Mouse (Mus musculus) midbrain, postnatal 0 days (tissue): ENCODE data around the gene Urad. TPM values are rescaled to one million over a fixed set of nuclear protein-coding genes. Genes with fewer than 3 reads are reported as not detected.
A peak's percentile ranks its signal among the peaks of the same experiment; 100 is the strongest.

Source experiments
- ATAC-seq: fragments of 200-750 bp; cut with Nextera tagmentation; 2 replicates; pipeline ENCODE4 v1.8.0; 2017; ENCODE audit warnings: moderate number of reproducible peaks, mild to moderate bottlenecking, moderate TSS enrichment, moderate library complexity; ENCODE audit not compliant: low FRiP score
- DNase-seq: peaks from one replicate; pipeline ENCODE4 v3.0.0-alpha.2; 2015; ENCODE audit warnings: low spot score
- H3K27ac ChIP-seq: fragments of 300-500 bp; sonication (generic); 2 replicates; pipeline ENCODE4 v1.5.1; 2014; ENCODE audit warnings: low read depth, mild to moderate bottlenecking, low read length, mixed read lengths
- H3K27me3 ChIP-seq: fragments of 300-500 bp; sonication (generic); 2 replicates; pipeline ENCODE4 v1.6.1; 2014; ENCODE audit warnings: low read length, control low read depth, mixed read lengths; ENCODE audit not compliant: insufficient read depth
- H3K36me3 ChIP-seq: fragments of 300-500 bp; sonication (generic); 2 replicates; pipeline ENCODE4 v1.6.1; 2014; ENCODE audit warnings: low read length, control low read depth, mixed read lengths; ENCODE audit not compliant: insufficient read depth
- H3K4me1 ChIP-seq: fragments of 300-500 bp; sonication (generic); 2 replicates; pipeline ENCODE4 v1.6.1; 2014; ENCODE audit warnings: mild to moderate bottlenecking, control low read depth, antibody characterized with exemption, low read length, mixed read lengths; ENCODE audit not compliant: insufficient read depth
- H3K4me2 ChIP-seq: fragments of 300-500 bp; sonication (generic); 2 replicates; pipeline ENCODE4 v1.6.1; 2014; ENCODE audit warnings: low read depth, mild to moderate bottlenecking, low read length, mixed read lengths; ENCODE audit not compliant: poor library complexity, severe bottlenecking
- H3K4me3 ChIP-seq: fragments of 300-500 bp; sonication (generic); 2 replicates; pipeline ENCODE4 v1.5.1; 2014; ENCODE audit warnings: low read depth, mild to moderate bottlenecking, low read length, moderate library complexity
- H3K9ac ChIP-seq: fragments of 300-500 bp; sonication (generic); replicated peaks from 2 replicates; pipeline ENCODE4 v1.6.1; 2014; ENCODE audit warnings: mild to moderate bottlenecking, low read length, moderate library complexity, mixed read lengths; ENCODE audit not compliant: poor library complexity, severe bottlenecking
- H3K9me3 ChIP-seq: fragments of 300-500 bp; sonication (generic); 2 replicates; pipeline ENCODE4 v1.6.1; 2016; ENCODE audit warnings: low read length, control low read depth
- CTCF ChIP-seq: IDR thresholded peaks from 2 replicates; pipeline ENCODE4 v1.5.1; 2016; ENCODE audit warnings: antibody characterized with exemption, mild to moderate bottlenecking
- WGBS: fragments of 180-500 bp; shearing (Covaris S2); extraction: QIAGEN DNeasy Blood & Tissue Kit; methylation state at CpG from one replicate; pipeline ENCODE4 v1.1.7; 2014; 5-methylcytosine and 5-hydroxymethylcytosine counted together
- polyA plus RNA-seq: library from polyadenylated mRNA; unstranded; fragments of >200 nt; fragmentation: Nextera tagmentation; extraction: Ambion mirVana; gene quantifications from 2 replicates; pipeline ENCODE4 v1.2.1, GENCODE M21; 2015
- total RNA-seq: library from RNA; depleted of rRNA; stranded (reverse); fragments of >200 nt; gene quantifications from 2 replicates; pipeline ENCODE4 v1.2.3, GENCODE M21; 2014; rRNA removed

Gene Urad
- not detected in 2 replicates for total RNA-seq
- not detected in 2 replicates for polyA plus RNA-seq

- DNase-seq: no peak
- Histone ChIP-seq H3K27me3 (peaks cover 33% of the 10 kb centered on the region), H3K4me1 (no peaks in the 10 kb centered on the region), H3K4me2 (no peak within 1 kb of the TSS), H3K9me3 (no peaks in the 10 kb centered on the region), H3K27ac (no peak within 1 kb of the TSS), H3K9ac (no peak within 1 kb of the TSS), H3K4me3 (no peak within 1 kb of the TSS), H3K36me3 (no peaks in the 10 kb centered on the region)
- ATAC-seq: no peak
- TF ChIP-seq CTCF: no peak
- 77% methylated on average over 8 of the region's 8 CpGs for WGBS
Observed at GRCm38 (mm10) chr5:147322183-147322582, at the start of gene Urad. TSS of gene Urad (minus strand) at chr5:147322440.

- no peaks in the 10 kb centered on the region for H3K27me3 ChIP-seq
- no peak for DNase-seq
- 87% methylated on average over 8 of the region's 8 CpGs for WGBS
- no peak for TF ChIP-seq CTCF
- ATAC-seq: no peak
- H3K4me2 ChIP-seq: no peak overlapping the region
- no peak overlapping the region for H3K4me3 ChIP-seq
- H3K27ac ChIP-seq: no peak overlapping the region
- no peaks in the 10 kb centered on the region for H3K9me3 ChIP-seq
- H3K9ac ChIP-seq: no peak overlapping the region
- no peaks in the 10 kb centered on the region for H3K4me1 ChIP-seq
- no peaks in the 10 kb centered on the region for H3K36me3 ChIP-seq
Observed at GRCm38 (mm10) chr5:147370276-147370675, 48.0 kb upstream of the Urad start.

GRCm38 (mm10) chr5:147368221-147368620 is 46.0 kb upstream of the Urad start:
- no peak overlapping the region for H3K27ac ChIP-seq
- no peaks in the 10 kb centered on the region for H3K36me3 ChIP-seq
- H3K27me3 ChIP-seq: no peaks in the 10 kb centered on the region
- peak; percentile 28 for DNase-seq
- no peak overlapping the region for H3K4me3 ChIP-seq
- H3K9ac ChIP-seq: no peak overlapping the region
- TF ChIP-seq CTCF: no peak
- no peaks in the 10 kb centered on the region for H3K4me1 ChIP-seq
- H3K4me2 ChIP-seq: no peak overlapping the region
- no peaks in the 10 kb centered on the region for H3K9me3 ChIP-seq
- ATAC-seq: no peak
- WGBS: 95% methylated on average over 6 of the region's 6 CpGs

GRCm38 (mm10) chr5:147365995-147366765 is 43.9 kb upstream of the Urad start:
- Histone ChIP-seq H3K27me3 (no peaks in the 10 kb centered on the region), H3K9me3 (no peaks in the 10 kb centered on the region), H3K4me1 (no peaks in the 10 kb centered on the region), H3K27ac (no peak overlapping the region), H3K4me3 (no peak overlapping the region), H3K4me2 (no peak overlapping the region), H3K9ac (no peak overlapping the region), H3K36me3 (no peaks in the 10 kb centered on the region)
- no peak for TF ChIP-seq CTCF
- DNase-seq (no peak), ATAC-seq (no peak)
- WGBS: 73% methylated on average over 16 of the region's 16 CpGs

GRCm38 (mm10) chr5:147363054-147363453 is 40.8 kb upstream of the Urad start:
- ATAC-seq (no peak), DNase-seq (no peak)
- no peaks in the 10 kb centered on the region for H3K9me3 ChIP-seq
- WGBS: 63% methylated on average over 12 of the region's 12 CpGs
- TF ChIP-seq CTCF: no peak
- H3K4me2 ChIP-seq: no peak overlapping the region
- H3K4me1 ChIP-seq: no peaks in the 10 kb centered on the region
- H3K27me3 ChIP-seq: no peaks in the 10 kb centered on the region
- no peak overlapping the region for H3K4me3 ChIP-seq
- no peak overlapping the region for H3K27ac ChIP-seq
- H3K9ac ChIP-seq: no peak overlapping the region
- no peaks in the 10 kb centered on the region for H3K36me3 ChIP-seq

GRCm38 (mm10) chr5:147358481-147358880 is 36.2 kb upstream of the Urad start:
- WGBS: 90% methylated on average over 11 of the region's 11 CpGs
- H3K9ac ChIP-seq: no peak overlapping the region
- no peak overlapping the region for H3K4me2 ChIP-seq
- DNase-seq (no peak), ATAC-seq (no peak)
- no peak overlapping the region for H3K4me3 ChIP-seq
- H3K9me3 ChIP-seq: no peaks in the 10 kb centered on the region
- H3K4me1 ChIP-seq: no peaks in the 10 kb centered on the region
- H3K27ac ChIP-seq: no peak overlapping the region
- no peaks in the 10 kb centered on the region for H3K36me3 ChIP-seq
- no peak for TF ChIP-seq CTCF
- H3K27me3 ChIP-seq: no peaks in the 10 kb centered on the region
